Mouse (Mus musculus) adrenal gland, postnatal 25 days (tissue): ENCODE measurements around the gene Gm13420. TPM values are rescaled to one million over a fixed set of nuclear protein-coding genes. Genes with fewer than 3 reads are reported as not detected.
"Not testable (repeated sequence)": the region's sequence is repeated elsewhere in the genome, so short reads cannot be mapped to it uniquely, and the experiment has no call there.

Source experiments
- DNase-seq: peaks from one replicate; pipeline ENCODE4 v3.0.0; 2021; ENCODE audit warnings: mixed read lengths
- long read RNA-seq: library from polyadenylated mRNA; stranded (forward); transcript quantifications from one replicate; pipeline ENCODE4 v2.0.0, GENCODE M21; 2021
- total RNA-seq: library from RNA; stranded (reverse); gene quantifications from 2 replicates; pipeline ENCODE4 v1.2.3, GENCODE M21; 2021

Gene Gm13420
- not detected in 2 replicates for total RNA-seq
- long read RNA-seq: 0 reads

DNA sequence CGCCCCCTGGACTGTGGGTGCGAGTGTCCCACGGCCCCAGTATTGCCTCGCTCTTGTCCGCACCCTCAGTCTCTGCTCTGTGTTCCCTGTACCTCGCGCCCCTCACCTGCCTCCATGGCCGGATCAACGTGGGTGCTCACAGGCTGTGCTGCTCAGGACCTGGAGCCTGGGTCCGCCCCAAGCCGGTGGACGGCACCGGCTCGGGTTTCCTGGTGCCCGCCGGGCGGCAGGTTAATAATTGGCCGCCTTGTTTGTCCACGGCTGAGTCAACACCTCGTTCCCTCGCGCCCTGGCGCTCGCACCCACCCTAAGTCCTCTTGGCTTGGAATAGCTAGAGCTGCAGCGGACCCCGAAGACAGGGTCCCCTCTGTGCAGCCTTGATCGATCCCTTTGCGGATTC lies at the start of gene Gm13420:
Gm13420 (minus strand) TSS at position 189 of the 400 bp plus-strand sequence.
- no peak for DNase-seq

DNA sequence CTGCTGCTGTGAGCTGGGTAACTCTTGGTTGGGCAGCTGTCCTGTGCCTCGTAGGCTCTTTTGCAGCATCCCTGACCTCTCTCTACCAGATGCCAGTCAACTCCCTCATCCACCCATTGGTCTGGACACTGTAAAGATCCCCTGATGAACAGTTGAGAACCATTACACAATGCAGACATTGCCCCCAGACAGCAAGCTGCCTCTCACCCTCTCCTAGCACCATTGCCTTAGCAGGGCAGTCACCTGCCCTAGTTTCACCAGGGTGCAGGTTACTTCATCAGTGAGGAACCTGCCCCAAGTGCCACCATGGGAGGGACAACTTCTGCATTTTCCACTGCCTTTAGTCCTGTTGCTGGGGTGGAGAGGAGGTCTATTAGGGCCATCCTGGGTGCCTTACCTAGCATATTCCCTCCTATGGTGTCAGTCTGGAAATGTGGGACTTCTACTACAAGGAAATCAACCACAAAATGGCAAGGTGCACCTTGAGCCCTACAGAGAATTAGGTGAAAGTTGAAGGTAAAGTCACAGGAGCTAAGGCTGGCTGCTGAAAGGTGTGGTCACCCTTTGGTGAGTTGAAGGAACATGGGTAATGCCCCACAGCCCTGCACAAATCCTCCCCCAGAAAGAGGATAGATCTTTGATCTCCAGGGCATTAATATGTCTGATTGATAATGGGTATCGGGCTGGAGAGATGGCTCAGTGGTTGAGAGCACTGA lies 41.4 kb upstream of the Gm13420 start:
- DNase-seq: no peak

DNA sequence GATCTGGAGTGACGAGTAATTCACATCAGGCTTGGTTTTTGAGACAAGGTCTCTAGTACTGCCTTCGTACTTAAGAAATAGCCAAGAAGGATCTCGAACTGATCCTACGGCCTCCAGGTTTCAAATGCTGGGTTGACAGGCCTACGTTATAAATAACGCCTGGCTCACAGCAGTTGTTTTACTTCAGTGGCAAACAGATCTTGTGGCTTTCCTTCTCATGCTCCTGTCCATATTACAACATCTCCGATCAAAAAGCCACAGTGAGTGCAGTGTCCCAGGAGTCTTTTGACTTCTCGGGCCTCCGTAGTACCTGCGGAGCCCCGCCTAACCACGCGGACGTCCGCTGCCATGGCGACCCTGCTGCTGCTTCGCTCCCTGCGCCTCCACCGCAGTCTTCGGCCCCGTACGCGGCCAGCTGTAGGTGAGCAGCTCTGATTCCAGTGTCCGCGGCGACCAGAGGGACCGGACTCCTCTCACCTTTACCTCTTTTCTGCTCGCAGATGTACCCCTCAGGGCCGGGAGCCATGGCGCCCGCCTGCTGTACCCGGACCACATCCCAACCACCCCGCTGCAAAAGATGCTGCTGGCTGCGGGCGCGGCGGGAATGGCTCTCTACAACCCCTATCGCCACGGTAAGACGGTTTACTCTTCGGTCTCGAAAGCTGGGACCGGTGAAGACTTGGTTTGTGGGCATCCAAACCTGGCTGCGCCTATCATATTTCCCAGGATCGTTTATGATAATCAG lies 36.6 kb upstream of the Gm13420 start, which contains the start of gene Trub2:
Trub2 (minus strand) TSS at position 566 of the 745 bp plus-strand sequence.
- peak; percentile 85 for DNase-seq

DNA sequence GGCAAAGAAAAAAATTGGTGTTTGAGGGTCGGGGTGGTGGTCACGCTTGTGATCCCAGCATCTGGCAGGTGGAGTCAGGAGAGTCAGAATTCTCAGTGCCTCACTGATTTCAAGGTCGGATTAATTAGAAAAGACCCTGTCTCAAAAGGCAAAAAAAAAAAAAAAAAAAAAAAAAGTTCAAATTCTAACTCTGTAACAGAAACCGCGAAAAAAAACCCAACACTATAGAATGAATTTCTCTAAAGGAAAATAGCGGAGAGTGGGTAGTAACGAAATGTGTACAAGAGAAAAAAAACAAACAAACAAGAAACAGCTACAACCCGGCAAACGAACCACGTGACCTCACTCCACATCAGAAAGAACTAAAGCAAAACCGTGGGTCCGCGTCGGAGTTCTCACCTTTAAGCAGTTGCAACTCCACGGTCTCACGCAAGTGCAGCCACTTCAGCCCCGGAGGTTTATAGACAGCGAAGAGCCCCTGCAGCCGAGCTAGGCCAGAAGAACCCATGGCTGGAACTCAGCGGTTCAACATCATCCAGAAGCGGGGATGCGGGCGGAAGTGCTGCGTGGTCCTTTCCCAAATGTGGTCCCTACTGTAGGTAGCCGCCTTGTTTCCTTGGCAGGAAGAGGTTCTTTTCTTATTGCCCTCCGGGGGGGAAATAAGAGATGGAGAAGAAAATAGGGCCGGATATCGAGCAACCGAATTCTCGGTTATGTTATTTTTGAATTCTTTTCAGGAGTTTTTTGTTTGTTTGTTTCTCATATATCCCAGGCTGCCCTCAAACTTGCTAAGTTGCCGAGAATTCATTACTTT lies 35.8 kb upstream of the Gm13420 start, which contains the start of gene Coq4:
Coq4 (plus strand) TSS at position 390 of the 814 bp plus-strand sequence.
- DNase-seq: peak; percentile 79

DNA sequence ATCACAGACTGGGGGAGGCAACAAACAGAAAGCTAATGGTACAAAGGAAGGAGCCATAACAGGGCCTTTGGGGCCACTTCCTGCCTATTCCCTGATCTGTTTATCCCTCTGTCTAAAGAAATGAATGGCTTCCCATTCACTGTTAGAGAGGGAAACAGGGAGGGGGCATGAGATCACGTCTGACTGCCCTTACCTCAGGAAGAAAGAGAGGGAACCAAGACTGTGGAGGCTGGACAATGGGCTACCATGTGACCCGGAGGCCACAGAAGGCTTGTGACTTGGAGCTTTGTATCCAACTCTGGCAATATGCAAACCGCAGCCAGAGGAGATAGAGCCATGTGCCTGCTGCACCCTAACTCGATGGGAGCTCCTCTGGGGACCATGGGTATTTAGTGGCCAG lies 32.8 kb upstream of the Gm13420 start:
- DNase-seq: no peak

DNA sequence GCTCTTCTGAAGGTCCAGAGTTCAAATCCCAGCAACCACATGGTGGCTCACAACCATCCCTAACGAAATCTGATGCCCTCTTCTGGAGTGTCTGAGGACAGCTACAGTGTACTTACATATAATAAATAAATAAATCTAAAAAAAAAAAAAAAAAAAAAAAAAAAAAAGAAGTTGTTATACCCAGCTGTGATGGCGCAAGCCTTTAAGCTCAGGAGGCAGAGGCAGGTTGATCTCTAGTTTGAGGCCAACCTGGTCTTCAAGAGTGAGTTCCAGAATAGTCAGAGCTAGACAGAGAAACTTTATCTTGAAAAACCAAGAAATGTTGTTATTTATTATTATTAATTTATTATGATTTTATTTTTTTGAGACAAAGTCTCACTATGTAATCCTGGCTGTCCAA lies 29.8 kb upstream of the Gm13420 start:
- DNase-seq: not testable (repeated sequence)

DNA sequence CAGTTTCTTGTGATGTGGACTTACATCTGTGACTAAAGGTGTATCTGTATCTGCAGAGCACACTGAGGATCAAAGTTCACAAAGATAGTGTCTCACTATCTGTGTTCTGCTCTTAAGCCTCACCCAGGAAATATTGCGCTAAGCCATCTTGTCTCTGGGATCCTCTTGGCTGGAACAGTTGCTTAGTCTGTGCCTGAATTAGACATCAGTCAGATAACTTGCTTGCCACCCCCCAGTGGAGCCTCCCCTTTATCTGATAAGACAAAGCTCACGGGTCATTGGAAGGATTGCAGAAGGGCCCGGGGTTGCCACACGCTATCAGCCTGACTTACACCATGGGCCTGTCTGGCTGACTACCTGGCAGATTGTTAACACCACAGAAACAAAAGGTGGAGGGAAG lies 21.8 kb upstream of the Gm13420 start:
- DNase-seq: no peak

DNA sequence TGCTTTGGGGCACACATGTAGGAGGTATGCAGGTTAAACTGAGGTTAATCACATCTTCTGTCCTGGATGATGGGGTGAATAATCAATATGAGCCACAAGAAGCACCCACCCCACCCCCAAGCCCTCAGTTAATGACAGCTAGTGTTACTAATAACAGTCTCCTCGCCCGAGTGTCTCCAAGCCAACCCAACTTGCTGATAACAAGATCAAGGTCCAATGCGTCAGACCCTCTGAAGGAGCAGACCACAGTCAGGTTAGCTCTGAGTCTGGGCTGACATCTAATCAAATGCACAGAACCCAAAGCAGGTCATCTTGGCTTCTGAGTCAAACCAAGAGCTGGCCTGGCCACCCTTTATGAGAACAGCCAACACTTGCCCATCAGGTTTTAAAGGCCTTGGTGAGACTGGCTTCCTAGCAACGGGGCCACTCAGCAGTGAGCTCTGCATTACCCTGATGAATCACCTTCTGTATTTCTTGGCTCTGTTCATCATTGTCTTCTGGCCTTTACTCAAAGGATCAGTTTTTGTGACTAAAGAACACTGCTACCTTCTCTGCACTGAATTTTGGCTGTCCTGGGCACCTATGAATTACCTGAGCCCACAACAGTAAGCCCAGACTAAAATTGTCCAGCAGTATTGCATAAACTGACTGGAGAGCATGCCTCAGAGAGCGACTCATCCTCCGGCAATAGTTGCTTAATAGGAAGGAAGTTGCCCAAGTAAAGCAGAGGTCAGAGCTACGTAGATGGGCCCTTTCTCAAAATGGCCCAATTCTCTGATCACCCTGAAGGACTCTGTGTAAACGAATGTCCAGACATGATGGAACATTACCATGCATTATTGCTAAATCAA lies 20.4 kb upstream of the Gm13420 start:
- peak; percentile 38 for DNase-seq

DNA sequence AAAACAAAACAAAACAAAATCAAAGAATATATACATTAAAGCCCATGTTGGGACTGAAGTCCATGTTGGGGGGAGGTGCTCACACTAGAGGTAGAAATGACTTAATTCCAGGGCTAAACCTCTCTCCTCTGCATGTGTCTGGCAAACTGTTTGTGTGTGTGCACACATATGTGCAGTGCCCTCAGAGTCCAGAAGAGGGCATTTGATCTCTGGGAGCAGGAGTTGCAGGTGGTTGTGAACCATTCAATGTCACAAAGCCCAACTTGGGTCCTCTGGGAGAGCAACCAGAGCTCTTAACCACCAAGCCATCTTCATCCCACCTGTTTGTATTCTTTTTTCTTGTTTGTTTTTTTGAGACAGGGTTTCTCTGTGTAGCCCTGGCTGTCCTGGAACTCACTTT lies 18.7 kb upstream of the Gm13420 start:
- no peak for DNase-seq

DNA sequence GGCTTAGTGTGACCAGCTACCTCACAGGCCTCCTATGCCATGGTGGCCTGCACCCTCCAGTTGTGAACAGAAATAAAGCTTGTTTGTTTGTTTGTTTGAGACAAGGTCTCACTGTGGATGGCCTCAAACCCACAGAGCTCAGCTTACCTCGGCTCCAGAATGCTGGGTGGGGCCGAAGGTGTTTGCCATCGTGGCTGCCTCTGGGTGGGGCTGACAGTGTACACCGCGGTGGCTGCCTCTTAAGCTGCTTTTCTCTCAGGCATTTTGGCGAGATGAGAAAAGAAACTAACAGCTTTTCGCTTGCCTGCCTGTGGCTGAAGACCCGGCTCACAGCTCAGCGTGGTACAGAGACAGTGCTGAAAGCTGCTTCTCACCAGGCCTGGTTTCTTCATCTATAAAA lies 17.4 kb upstream of the Gm13420 start:
- no peak for DNase-seq

DNA sequence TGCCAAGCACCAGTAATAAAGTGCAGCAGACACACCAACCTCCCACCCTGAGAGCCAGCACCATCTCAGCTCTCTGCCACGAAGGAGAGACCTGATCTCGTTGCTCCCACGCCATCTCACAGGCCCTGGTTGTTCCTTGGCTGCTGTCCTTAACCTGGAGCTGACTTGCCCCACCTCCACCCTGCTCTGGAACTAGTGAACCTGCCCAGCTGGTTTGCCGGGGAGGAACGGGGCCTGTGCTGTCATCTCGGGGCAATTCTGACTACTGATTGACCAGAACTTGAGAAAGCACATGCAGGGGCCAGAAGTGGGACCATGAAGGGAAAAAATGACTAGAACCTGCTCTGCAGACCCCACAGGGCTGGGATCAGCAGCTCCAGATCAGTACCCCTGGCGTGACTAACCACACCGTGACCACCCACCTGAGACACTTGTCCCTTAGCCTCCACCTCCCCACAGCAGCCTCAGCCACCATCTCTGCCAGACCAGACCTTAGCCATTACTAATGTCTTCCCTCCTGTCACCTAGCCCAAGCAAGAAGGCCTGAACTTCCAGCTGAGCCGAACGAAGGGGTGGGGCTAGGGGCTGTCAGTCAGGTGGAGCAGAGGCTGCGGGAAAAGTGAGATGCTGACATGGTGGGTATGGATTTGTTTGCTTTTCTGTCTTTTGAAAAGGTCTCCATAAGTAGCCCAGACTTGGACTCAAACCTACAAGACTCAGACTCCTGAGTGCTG lies 16.7 kb upstream of the Gm13420 start:
- DNase-seq: no peak

DNA sequence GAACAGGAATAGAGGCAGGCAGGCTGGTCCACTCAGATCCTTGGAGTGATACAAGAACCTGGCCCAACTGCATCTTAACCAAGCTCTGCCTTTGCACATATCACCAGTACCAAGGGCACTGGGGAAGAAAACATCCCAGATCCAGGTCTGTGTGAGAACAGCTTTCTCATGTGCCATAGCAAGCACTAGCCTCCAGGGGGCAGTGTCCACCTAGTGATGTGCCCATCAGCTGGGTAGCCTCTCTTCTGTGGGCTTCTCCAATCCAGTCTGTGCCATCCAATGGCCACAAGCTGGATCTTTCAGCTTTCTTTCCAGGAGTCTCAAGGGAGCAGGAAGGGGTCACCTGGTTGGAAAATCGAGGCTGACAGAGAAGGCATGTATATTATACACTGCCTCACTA lies 13.3 kb upstream of the Gm13420 start:
- peak; percentile 78 for DNase-seq

DNA sequence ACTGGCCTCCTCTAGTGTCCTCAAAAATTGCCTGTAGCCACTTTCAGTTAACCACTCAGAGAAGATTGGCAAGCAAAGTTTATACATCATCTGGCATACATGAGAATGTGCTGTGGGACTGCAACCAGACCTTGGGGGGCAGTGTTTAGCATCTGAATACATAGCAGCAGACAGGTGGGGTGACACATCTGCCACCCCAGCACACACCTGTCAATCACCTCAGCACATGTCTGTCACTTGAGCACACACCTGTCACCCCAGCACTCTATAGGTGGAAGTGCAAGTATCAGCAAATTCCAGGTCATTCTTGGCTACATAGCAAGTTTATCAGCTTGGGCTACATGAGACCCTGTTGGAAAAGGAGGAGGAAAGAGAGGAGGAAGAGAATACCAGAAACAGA lies 4.2 kb upstream of the Gm13420 start:
- no peak for DNase-seq

DNA sequence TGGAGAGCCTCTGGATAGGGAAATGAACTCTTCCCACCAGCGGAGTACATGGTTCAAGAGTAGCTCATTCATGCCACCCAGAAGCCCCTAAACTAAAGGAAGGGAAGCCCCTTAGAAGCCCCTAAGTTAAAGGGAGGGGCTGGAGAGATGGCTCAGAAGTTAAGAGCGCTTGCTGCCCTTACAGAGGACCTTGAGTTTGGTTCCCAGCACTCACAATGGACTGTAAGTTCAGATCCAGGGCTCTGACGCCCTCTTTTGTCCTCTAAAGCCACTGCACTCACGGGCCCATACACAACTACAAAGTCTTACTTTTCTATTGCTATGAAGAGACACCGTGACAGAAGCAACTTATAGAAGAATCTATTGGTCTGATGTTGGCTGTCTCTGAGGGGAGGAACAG lies 912 bp upstream of the Gm13420 start:
- no peak for DNase-seq

DNA sequence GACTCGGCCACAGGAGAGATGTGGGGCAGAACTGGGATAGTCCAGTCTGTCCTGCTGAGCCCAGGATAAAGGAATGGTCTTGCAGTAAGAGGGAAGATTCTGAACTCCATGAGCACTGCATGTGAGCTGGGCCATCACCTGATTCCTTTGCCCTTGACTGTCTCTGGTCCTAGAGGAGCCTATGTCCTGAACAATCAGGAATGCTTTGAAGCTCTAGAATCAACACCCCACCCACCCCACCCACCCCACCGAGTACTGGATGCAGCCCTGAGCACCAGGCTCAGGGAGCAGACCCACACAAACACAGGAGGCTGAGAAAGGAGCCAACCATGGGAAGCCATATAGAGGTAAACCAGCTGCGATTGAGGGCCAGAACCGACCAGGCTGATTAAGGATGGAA lies 3.0 kb downstream of the Gm13420 start:
- no peak for DNase-seq

DNA sequence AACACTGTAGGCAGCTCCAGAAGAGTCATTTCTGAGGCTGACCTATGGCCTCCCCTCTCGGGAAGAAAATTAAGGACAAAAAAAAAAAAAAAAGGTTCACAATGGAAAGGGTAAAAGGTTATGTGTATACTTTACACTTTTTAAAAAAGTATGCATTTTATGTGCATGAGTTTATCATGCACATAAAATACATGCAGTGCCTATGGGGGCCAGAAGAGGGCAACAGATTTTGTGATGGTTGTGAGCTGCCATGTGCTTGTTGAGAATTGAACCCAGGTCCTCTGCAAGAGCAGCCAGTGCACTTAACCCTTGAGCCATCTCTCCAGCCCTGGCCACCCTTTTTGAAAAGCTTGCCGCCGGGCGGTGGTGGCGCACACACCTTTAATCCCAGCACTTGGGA lies 3.6 kb downstream of the Gm13420 start:
- no peak for DNase-seq

DNA sequence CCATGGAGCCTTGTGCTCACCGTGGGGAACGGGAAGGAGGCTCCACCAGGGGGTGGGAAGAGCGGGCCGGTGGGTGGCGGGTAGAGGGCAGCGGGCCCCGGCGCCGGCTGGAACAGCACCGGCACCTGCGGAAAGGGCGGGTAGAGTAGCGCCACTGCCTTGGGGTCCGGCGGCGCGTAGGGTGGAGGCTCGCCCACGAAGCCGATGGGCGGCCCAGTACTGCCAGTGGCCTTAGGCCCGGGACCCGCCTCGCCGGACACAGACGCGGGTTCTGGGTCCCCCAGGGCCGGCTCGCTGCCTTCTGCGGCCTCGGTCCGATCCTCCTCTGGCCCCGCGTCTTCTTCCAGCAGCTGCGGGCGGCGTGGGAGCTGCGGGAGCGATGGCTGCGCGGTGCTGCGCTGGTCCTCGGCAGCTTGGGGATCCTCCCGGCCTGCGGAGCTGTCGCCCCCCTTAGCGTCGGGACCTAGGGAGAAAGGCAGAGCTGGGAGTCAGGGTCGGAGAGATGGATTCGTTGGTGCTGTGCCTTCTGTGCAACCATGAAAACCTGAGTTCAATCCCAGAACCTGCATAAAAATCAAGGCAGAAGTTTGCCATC lies 4.2 kb downstream of the Gm13420 start:
- DNase-seq: no peak

DNA sequence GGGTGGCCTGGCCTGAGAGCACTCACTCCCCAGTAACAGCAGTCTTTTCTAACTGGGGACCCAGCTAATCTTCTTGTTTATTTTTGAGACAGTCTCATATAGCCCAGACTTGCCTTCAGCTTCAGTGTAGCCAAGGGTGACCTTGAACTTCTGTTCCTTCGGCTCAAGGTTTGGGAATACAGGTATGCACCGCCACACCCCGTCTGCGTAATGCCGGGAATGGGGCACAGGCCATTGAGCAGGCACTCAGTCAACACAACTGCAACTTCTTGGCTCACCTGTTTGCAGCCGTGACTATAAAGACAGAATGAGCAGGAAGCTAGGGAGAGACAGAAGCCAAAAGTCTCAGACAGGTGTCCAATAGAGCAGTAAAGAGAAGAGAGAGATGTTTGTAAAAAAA lies 7.2 kb downstream of the Gm13420 start:
- DNase-seq: no peak

DNA sequence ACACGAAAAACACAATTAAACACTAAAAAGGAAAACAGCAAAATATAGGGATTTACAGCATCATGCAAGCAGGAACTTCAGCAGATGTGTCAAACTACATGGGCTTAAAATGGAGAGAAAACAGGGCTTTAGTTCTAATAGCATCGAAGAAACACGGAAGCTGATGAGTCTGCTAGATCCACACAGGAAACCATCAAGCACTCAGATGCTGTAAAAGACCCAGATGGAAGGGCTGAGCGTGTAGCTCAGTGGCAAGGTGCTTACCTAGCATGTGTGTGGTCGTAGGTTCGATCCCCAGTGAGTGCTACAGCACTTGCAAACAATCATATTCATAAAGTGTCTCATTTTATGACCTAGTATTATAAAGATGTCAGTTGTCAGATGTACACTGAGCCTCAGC lies 10.3 kb downstream of the Gm13420 start:
- DNase-seq: peak; percentile 0

DNA sequence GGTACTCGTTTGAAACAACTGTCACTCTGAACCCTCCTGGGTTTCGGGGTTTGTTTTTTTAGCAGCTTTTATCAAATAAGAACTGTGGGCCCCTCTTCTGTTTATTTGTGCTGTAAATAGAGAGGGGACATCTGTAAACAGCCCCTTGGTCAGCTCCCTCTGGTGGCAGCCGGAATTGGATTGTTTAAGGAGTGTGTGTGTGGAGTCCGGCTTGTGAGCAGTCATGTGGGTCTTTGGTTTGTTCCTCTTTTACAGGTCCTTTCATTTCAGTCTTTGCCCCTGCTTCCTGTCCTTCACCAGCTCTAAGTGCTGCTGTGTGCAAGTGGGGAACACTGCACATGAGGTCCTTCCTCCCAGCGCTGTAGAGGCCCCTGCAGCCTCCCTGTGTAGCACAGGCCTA lies 12.1 kb downstream of the Gm13420 start:
- peak; percentile 1 for DNase-seq

DNA sequence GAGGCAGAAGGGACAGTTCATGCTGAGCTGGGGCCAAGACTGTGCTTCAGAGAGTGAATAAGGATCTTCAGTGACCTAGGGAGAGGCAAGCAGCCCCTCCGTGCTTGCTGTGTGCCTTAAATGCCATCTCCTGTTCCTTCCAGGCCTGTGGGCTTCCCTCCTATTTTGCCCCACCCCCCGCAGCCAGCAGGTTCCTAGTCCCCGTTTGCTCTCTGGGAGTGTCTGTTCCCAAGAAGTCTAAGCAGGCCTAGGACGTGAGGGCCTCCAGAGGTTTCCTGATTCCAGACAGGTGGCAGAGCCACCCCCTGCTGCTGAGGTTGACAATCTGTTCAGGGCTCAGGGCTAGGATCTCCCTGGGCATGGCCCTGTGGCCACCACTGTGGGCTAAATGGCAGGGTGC lies 12.7 kb downstream of the Gm13420 start:
- peak; percentile 0 for DNase-seq
